Mouse (Mus musculus): ENCODE results near the gene Mfap3l.
"Not testable (repeated sequence)": the region's sequence is repeated elsewhere in the genome, so short reads cannot be mapped to it uniquely, and the experiment has no call there.

Gene Mfap3l

GRCm38 (mm10) chr8:60657425-60658113, 24.9 kb downstream of the Mfap3l start:
- no peak for DNase-seq

- no peak for DNase-seq
These were observed 25.5 kb downstream of the Mfap3l start for GRCm38 (mm10) chr8:60658114-60658500.

GRCm38 (mm10) chr8:60658686-60659085, 26.1 kb downstream of the Mfap3l start:
- DNase-seq: not testable (repeated sequence)

- DNase-seq: peak; percentile 55
These were observed 27.1 kb downstream of the Mfap3l start for GRCm38 (mm10) chr8:60659721-60660120.

- DNase-seq: no peak
These were observed 28.6 kb downstream of the Mfap3l start for GRCm38 (mm10) chr8:60661191-60661590.

GRCm38 (mm10) chr8:60663552-60663951, 30.9 kb downstream of the Mfap3l start:
- no peak for DNase-seq

- no peak for DNase-seq
These were observed 33.2 kb downstream of the Mfap3l start for GRCm38 (mm10) chr8:60665821-60666220.

- DNase-seq: peak; percentile 31
These were observed 34.2 kb downstream of the Mfap3l start for GRCm38 (mm10) chr8:60666852-60667251.

GRCm38 (mm10) chr8:60678590-60678989, 46.0 kb downstream of the Mfap3l start:
- no peak for DNase-seq

- no peak for DNase-seq
These were observed 49.2 kb downstream of the Mfap3l start for GRCm38 (mm10) chr8:60681811-60682210.

- DNase-seq: no peak
These were observed 49.7 kb downstream of the Mfap3l start for GRCm38 (mm10) chr8:60682340-60682739.

GRCm38 (mm10) chr8:60711516-60712086, 79.0 kb downstream of the Mfap3l start:
- no peak for DNase-seq

- no peak for DNase-seq
These were observed 82.1 kb downstream of the Mfap3l start for GRCm38 (mm10) chr8:60714724-60715123.

GRCm38 (mm10) chr8:60718692-60719091, 86.1 kb downstream of the Mfap3l start:
- no peak for DNase-seq

All from right cerebral cortex, adult 18-20 months (tissue).